Comparison of ENCODE assay signal across 15 mouse cellular contexts in genomic region chr1:38729977-38730782, GRCm38 (mm10).
A peak's percentile ranks its signal among the peaks of the same experiment; 100 is the strongest.
DNase-seq lines count a peak whose midpoint lies in the region; ATAC-seq and TF ChIP-seq lines count a peak whose summit lies in the region.
"Had no signal": no experiment of that assay in that cellular context is flagged by ENCODE, and none has a peak within 500 bp of the region (broad histone marks: within the 10 kb centered on the region; RNA-seq: fewer than 3 reads in every experiment).

No protein-coding gene starts in this region.

- no peaks in the 10 kb centered on the region for H3K4me1 ChIP-seq in hindbrain, postnatal 0 days (ENCODE audit: insufficient read depth, low read length)
- H3K4me1 ChIP-seq in neural tube, embryonic 15.5 days = peaks cover 15% of the 10 kb centered on the region

- TF ChIP-seq CTCF in hindbrain, postnatal 0 days (IDR thresholded peaks at IDR 0.05; ENCODE audit: low read depth) = peak; percentile 45

- H3K27me3 ChIP-seq in hindbrain, postnatal 0 days (ENCODE audit: insufficient read depth, low read length) = no peaks in the 10 kb centered on the region
- no peaks in the 10 kb centered on the region for H3K27me3 ChIP-seq in neural tube, embryonic 15.5 days (replicated peaks)
- H3K27me3 ChIP-seq: CH12.LX; embryonic facial prominence, embryonic 12.5 days had no signal

- 0 out of 2 replicates have a peak overlapping the region, but pooled peaks have one; percentile 17 for H3K27ac ChIP-seq in hindbrain, postnatal 0 days
- peak overlapping the region; percentile 20; the same call in 1 of the 2 replicates for H3K27ac ChIP-seq in neural tube, embryonic 15.5 days (replicated peaks)
- H3K27ac ChIP-seq: embryonic facial prominence, embryonic 12.5 days had no signal

- 61% methylated on average over 10 of the region's 10 CpGs for WGBS in hindbrain, postnatal 0 days
- 67% methylated on average over 10 of the region's 10 CpGs for WGBS in neural tube, embryonic 15.5 days

- H3K9ac ChIP-seq in hindbrain, postnatal 0 days (replicated peaks; ENCODE audit: low read length) = no peak overlapping the region
- H3K9ac ChIP-seq in neural tube, embryonic 15.5 days (replicated peaks) = no peak overlapping the region
- H3K9ac ChIP-seq: embryonic facial prominence, embryonic 12.5 days had no signal

- ATAC-seq in hindbrain, postnatal 0 days = 0 out of 2 replicates have a peak, but pooled peaks have one; percentile 43
- ATAC-seq in neural tube, embryonic 15.5 days (ENCODE audit: low FRiP score) = no peak; the same call in 1 of the 2 replicates
- ATAC-seq: midbrain, embryonic 16.5 days had no signal

- H3K4me2 ChIP-seq in hindbrain, postnatal 0 days (ENCODE audit: low read depth, low read length) = no peak overlapping the region
- no peak overlapping the region for H3K4me2 ChIP-seq in neural tube, embryonic 15.5 days
- H3K4me2 ChIP-seq: embryonic facial prominence, embryonic 12.5 days had no signal

- H3K4me3 ChIP-seq in hindbrain, postnatal 0 days (ENCODE audit: low read length) = no peak overlapping the region
- H3K4me3 ChIP-seq in neural tube, embryonic 15.5 days (replicated peaks) = no peak overlapping the region
- H3K4me3 ChIP-seq: embryonic facial prominence, embryonic 12.5 days had no signal

- no peaks in the 10 kb centered on the region for H3K9me3 ChIP-seq in hindbrain, postnatal 0 days (ENCODE audit: low read length)
- no peaks in the 10 kb centered on the region for H3K9me3 ChIP-seq in neural tube, embryonic 15.5 days (replicated peaks)
- H3K9me3 ChIP-seq: embryonic facial prominence, embryonic 12.5 days had no signal

- intact Hi-C loops in left cerebral cortex, postnatal 4 days (cut with DNase I) = no loop called here

- H3K36me3 ChIP-seq in hindbrain, postnatal 0 days (ENCODE audit: insufficient read depth, low read length) = no peaks in the 10 kb centered on the region
- no peaks in the 10 kb centered on the region for H3K36me3 ChIP-seq in neural tube, embryonic 15.5 days
- H3K36me3 ChIP-seq: embryonic facial prominence, embryonic 12.5 days had no signal

- DNase-seq in left cerebral cortex, adult 11 months (ENCODE audit: low spot score) = peak; percentile 18
- DNase-seq in left cerebral cortex, postnatal 4 days = no peak
- DNase-seq in frontal cortex, adult 2 months (ENCODE audit: extremely low spot score in 1 of 2, low spot score in 1 of 2) = peak; percentile 70
- peak; percentile 66 for DNase-seq in hindbrain, postnatal 0 days (ENCODE audit: low spot score)
- no peak for DNase-seq in lung, postnatal 25 days (ENCODE audit: low spot score)
- no peak for DNase-seq in adrenal gland, postnatal 36 days
- DNase-seq: cerebellum, postnatal 36 days; heart, postnatal 4 days; kidney, postnatal 10 days; lung, postnatal 4 days; thymus, postnatal 4 days had no signal

Comparison
In these comparisons a context has a peak if more than half of its experiments do, and no peak if none do; other contexts are left out.
1. DNase-seq: peak in left cerebral cortex, adult 11 months (single experiment), frontal cortex, adult 2 months (2 of 2) and hindbrain, postnatal 0 days (single experiment); none in left cerebral cortex, postnatal 4 days (single experiment), lung, postnatal 25 days (single experiment) and adrenal gland, postnatal 36 days (0 of 2).